Mouse (Mus musculus): ENCODE results near the gene Zfp729a.
A peak's percentile ranks its signal among the peaks of the same experiment; 100 is the strongest.
"Not testable (repeated sequence)": the region's sequence is repeated elsewhere in the genome, so short reads cannot be mapped to it uniquely, and the experiment has no call there.

Gene Zfp729a

DNA sequence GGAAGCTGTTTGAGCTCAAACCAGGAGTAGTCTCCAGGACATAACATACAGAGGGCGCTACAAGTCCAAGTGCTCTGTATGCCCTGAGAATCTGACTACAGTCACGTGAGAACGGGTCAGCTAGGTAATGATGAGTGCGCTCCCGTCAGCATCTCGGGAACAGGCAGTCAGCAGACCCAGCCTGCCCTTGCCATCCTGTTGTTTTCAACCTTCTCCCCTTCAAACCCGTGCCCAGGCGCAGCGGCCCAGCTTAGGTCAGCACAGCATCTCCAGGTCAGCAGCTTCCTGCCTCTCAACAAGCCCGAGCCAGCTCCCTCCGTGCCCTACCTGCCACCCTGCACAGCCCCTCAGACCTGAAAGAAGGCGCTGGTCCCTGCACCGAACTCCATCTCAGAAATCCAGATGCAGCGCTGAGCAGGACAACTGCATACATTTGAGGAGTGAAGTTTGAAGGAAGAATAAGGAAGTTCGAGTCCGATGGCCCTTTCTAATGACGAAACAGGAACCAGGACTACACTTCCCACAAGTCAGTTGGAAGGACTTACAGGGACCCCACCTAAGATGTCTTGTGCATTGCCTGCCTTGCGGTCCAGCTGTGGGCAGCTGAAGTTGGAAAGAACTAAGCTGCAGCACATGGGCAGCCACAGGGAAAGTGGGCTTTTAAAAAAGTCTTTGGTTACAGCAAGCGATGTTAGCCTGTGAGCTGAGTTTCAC, at the start of gene Zfp729a, which contains the start of gene Gm49345:
TSS of gene Zfp729a (minus strand) at position 498 of the 714 bp plus-strand sequence.
TSS of gene Gm49345 (minus strand) at position 476 of the 714 bp plus-strand sequence.
- peak; percentile 94 for DNase-seq (ENCODE audit: low spot score)

GRCm38 (mm10) chr13:67686971-67687370, 49.4 kb upstream of the Zfp729a start, which contains the start of gene Zfp738:
Gene Zfp738, minus strand, starts transcription at chr13:67687071.
- DNase-seq (ENCODE audit: low spot score): no peak

GRCm38 (mm10) chr13:67683841-67684240, 46.2 kb upstream of the Zfp729a start:
- DNase-seq (ENCODE audit: low spot score): not testable (repeated sequence)

- peak; percentile 91 for DNase-seq (ENCODE audit: low spot score)
These were observed 45.6 kb upstream of the Zfp729a start for GRCm38 (mm10) chr13:67682959-67683735.

DNA sequence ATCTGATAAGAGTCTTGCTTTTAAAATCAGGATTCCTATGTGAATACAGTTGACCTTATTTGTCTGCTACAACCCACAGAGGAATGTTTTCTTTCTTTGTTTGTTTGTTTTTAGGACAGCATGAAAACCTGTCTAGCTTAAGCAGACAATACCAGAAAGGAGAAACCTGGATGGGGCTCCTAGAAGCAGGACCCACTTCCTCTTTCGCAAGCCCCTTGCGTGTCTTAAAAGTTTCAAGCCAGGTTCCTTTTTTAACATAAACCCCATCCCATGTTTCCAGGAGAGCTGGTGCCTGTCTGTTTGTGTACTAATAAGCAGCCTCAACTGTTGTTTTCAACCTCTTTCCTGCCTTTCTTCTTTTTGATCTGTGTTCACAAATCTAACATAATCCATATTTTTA, 37.3 kb upstream of the Zfp729a start:
- DNase-seq (ENCODE audit: low spot score): no peak

DNA sequence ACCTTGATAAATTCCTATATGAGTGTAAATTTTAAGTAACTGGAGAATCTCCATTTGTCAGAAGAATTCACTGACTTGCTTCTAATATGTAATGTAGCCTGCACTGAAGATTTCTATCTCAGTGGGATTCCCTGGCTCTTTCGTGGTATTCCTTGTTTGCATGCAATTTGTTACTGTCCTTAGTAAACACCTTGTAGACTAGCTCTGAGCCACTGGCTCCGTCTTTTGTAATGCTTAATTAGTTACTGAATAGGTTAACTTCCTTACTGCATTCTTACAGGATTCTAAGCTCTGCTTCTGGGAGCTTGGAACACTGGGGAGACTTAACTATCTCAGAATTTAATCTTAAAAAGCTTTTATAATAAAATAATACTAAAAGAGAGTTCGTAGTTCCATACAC, 14.9 kb upstream of the Zfp729a start:
- DNase-seq (ENCODE audit: low spot score): no peak

GRCm38 (mm10) chr13:67610108-67610507, 27.5 kb downstream of the Zfp729a start:
- DNase-seq (ENCODE audit: low spot score): peak; percentile 2

DNA sequence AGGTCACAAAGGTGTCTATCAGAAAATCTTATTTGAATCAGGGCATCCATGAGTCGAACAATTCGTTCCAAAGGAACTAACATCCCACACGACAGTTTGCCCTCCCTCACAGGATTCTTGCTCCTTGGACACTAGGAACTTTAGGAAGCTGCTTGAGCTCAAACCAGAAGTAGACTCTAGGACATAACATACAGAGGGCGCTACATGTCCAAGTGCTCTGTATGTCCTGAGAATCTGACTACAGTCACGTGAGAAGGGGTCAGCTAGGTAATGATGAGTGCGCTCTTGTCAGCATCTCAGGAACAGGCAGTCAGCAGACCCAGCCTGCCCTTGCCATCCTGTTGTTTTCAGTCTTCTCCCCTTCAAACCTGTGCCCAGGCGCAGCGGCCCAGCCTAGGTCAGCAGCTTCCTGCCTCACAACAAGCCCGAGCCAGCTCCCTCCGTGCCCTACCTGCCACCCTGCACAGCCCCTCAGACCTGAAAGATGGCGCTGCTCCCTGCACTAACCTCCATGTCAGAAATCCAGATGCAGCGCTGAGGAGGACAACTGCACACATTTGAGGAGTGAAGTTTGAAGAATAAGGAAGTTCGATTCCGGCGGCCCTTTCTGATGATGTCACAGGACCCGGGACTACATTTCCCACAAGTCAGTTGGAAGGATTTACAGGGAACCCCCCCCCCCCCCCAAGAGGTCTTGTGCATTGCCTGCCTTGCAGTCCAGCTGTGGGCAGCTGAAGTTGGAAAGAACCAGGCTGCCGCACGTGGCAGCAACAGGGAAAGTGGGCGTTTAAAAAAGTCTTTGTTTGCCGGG, 28.3 kb downstream of the Zfp729a start, which contains the start of gene Zfp729b:
TSS of gene Zfp729b (minus strand) at position 642 of the 811 bp plus-strand sequence.
- peak; percentile 93 for DNase-seq (ENCODE audit: low spot score)

DNA sequence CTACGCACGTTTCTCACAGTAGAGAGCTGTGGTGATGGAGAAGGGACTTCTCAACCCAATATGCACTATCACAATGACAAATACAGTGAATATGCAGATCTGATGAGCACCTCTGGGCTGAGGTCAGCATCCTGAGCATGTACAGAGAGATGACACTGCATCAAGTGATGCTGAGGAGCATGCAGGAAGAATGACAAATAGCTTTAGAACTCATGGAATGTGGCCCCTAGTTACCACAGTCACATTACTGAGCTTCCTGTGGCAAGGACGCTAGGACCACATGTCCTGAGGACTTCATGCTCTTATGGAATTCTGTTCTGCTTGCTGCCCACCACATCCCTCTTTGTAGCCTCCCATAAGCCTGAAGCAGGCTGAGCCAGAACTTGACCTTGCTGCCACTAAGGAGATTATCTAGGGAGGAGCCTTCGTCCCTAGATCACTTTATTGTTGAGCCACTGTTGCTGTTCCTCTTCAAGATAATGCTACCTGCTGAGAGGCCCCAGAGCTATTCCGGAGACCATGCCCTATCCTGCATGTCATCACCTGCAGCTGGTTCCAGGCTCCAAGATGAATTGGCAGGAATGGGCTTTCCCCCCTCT, 64.9 kb downstream of the Zfp729a start:
- no peak for DNase-seq (ENCODE audit: low spot score)
